Mouse (Mus musculus): ENCODE measurements at regions not wholly inside any gene's neighbourhood (a gene's known extent, or its start where the extent isn't known, plus 50 kb on each side); places are given as distances from the start of the nearest gene placed in this dataset.

GRCm38 (mm10) chr12:71376966-71377365, 67.3 kb downstream of the Dact1 start:
- TF ChIP-seq CTCF (IDR thresholded peaks at IDR 0.05; ENCODE audit: borderline replicate concordance, extremely low read depth, insufficient read depth, insufficient read length) (no peak), POLR2A (IDR thresholded peaks at IDR 0.05; ENCODE audit: borderline replicate concordance, extremely low read depth, insufficient read depth, insufficient read length, poor library complexity, severe bottlenecking) (no peak)

Measured in brain, embryonic 14.5 days (tissue).